Mouse (Mus musculus) liver, embryonic 16.5 days (tissue): ENCODE results near the gene Npepps. TPM values are rescaled to one million over a fixed set of nuclear protein-coding genes. Genes with fewer than 3 reads are reported as not detected.
A peak's percentile ranks its signal among the peaks of the same experiment; 100 is the strongest.
"Not testable (repeated sequence)": the region's sequence is repeated elsewhere in the genome, so short reads cannot be mapped to it uniquely, and the experiment has no call there.

Experiments used
- ATAC-seq: fragments of 200-750 bp; cut with Nextera tagmentation; 2 replicates; pipeline ENCODE4 v1.8.0; 2017; ENCODE audit warnings: low read depth, mild to moderate bottlenecking, moderate number of reproducible peaks, moderate library complexity
- H3K27ac ChIP-seq: fragments of 300-500 bp; sonication (generic); 2 replicates; pipeline ENCODE4 v1.5.1; 2014; ENCODE audit warnings: mild to moderate bottlenecking, low read length
- H3K27me3 ChIP-seq: fragments of 300-500 bp; sonication (generic); 2 replicates; pipeline ENCODE4 v1.6.1; 2014; ENCODE audit warnings: low read depth, low read length, mixed read lengths; ENCODE audit not compliant: control insufficient read depth, insufficient read depth
- H3K36me3 ChIP-seq: fragments of 300-500 bp; sonication (generic); 2 replicates; pipeline ENCODE4 v1.6.1; 2014; ENCODE audit warnings: mild to moderate bottlenecking; ENCODE audit not compliant: control insufficient read depth, insufficient read depth
- H3K4me1 ChIP-seq: fragments of 300-500 bp; sonication (generic); 2 replicates; pipeline ENCODE4 v1.6.1; 2014; ENCODE audit warnings: low read depth, low read length, mixed read lengths; ENCODE audit not compliant: control insufficient read depth
- H3K4me2 ChIP-seq: fragments of 300-500 bp; sonication (generic); 2 replicates; pipeline ENCODE4 v1.6.1; 2014; ENCODE audit warnings: low read depth, low read length, mixed read lengths
- H3K4me3 ChIP-seq: fragments of 300-500 bp; sonication (generic); 2 replicates; pipeline ENCODE4 v1.5.1; 2014; ENCODE audit warnings: low read depth, mild to moderate bottlenecking, low read length
- H3K9ac ChIP-seq: fragments of 300-500 bp; sonication (generic); 2 replicates; pipeline ENCODE4 v1.6.1; 2014; ENCODE audit warnings: low read depth, low read length
- H3K9me3 ChIP-seq: fragments of 300-500 bp; sonication (generic); replicated peaks from 2 replicates; pipeline ENCODE4 v1.6.1; 2016; ENCODE audit warnings: low read length; ENCODE audit not compliant: control insufficient read depth
- WGBS: fragments of 180-500 bp; shearing (Covaris S2); extraction: QIAGEN DNeasy Blood & Tissue Kit; methylation state at CpG from one replicate; pipeline ENCODE4 v1.1.7; 2014; ENCODE audit not compliant: insufficient replicate concordance; 5-methylcytosine and 5-hydroxymethylcytosine counted together
- polyA plus RNA-seq: library from polyadenylated mRNA; unstranded; fragments of >200 nt; fragmentation: Nextera tagmentation; extraction: Ambion mirVana; gene quantifications from 2 replicates; pipeline ENCODE4 v1.2.1, GENCODE M21; 2015

Gene Npepps
- polyA plus RNA-seq, 1 experiment from 2014 or later: 23.4 TPM

- no peak for ATAC-seq
- WGBS: 82% methylated on average over 4 of the region's 4 CpGs
Observed at GRCm38 (mm10) chr11:97272835-97273234, 7.6 kb downstream of the Npepps start.

GRCm38 (mm10) chr11:97270004-97270403 is 10.4 kb downstream of the Npepps start:
- H3K9ac ChIP-seq, H3K4me3 ChIP-seq, H3K4me1 ChIP-seq, ATAC-seq, H3K36me3 ChIP-seq, H3K4me2 ChIP-seq, H3K27ac ChIP-seq, H3K9me3 ChIP-seq, H3K27me3 ChIP-seq: not testable (repeated sequence)
- 56% methylated on average over 2 of the region's 2 CpGs for WGBS

More at GRCm38 (mm10) chr11:97272835-97273234, 7.6 kb downstream of the Npepps start:
- no peak overlapping the region for H3K9ac ChIP-seq
- H3K4me2 ChIP-seq: no peak overlapping the region
- H3K4me3 ChIP-seq: no peak overlapping the region
- no peak overlapping the region for H3K27ac ChIP-seq
- no peaks in the 10 kb centered on the region for H3K36me3 ChIP-seq
- peaks cover 6% of the 10 kb centered on the region for H3K4me1 ChIP-seq
- no peaks in the 10 kb centered on the region for H3K9me3 ChIP-seq
- no peaks in the 10 kb centered on the region for H3K27me3 ChIP-seq

GRCm38 (mm10) chr11:97266544-97266943 is 13.9 kb downstream of the Npepps start:
- H3K9me3 ChIP-seq, ATAC-seq, H3K27me3 ChIP-seq, H3K4me2 ChIP-seq, H3K4me3 ChIP-seq, H3K4me1 ChIP-seq, H3K27ac ChIP-seq, H3K9ac ChIP-seq, H3K36me3 ChIP-seq: not testable (repeated sequence)
- WGBS: 67% methylated on average over 1 of the region's 1 CpGs

- not testable (repeated sequence) for H3K4me2 ChIP-seq, H3K9ac ChIP-seq, H3K27me3 ChIP-seq, ATAC-seq, H3K36me3 ChIP-seq, H3K9me3 ChIP-seq, H3K4me3 ChIP-seq, H3K27ac ChIP-seq
- peaks cover 15% of the 10 kb centered on the region for H3K4me1 ChIP-seq
- 65% methylated on average over 1 of the region's 1 CpGs for WGBS
Observed at GRCm38 (mm10) chr11:97249649-97250048, 30.8 kb downstream of the Npepps start.

GRCm38 (mm10) chr11:97246510-97247159 is 33.8 kb downstream of the Npepps start:
- 0 out of 2 replicates have a peak, but pooled peaks cover 2% of the 10 kb centered on the region for H3K36me3 ChIP-seq
- H3K4me3 ChIP-seq: no peak overlapping the region
- H3K9ac ChIP-seq: no peak overlapping the region
- WGBS: 40% methylated on average over 10 of the region's 10 CpGs
- ATAC-seq: peak; percentile 98
- no peaks in the 10 kb centered on the region for H3K27me3 ChIP-seq
- no peak overlapping the region for H3K4me2 ChIP-seq
- 0 out of 2 replicates have a peak overlapping the region, but pooled peaks have one; percentile 13 for H3K27ac ChIP-seq
- no peaks in the 10 kb centered on the region for H3K9me3 ChIP-seq
- peaks cover 15% of the 10 kb centered on the region for H3K4me1 ChIP-seq

GRCm38 (mm10) chr11:97241321-97241720 is 39.1 kb downstream of the Npepps start:
- 76% methylated on average over 7 of the region's 7 CpGs for WGBS
- H3K27me3 ChIP-seq: no peaks in the 10 kb centered on the region
- ATAC-seq: peak; percentile 30; the same call in 1 of the 2 replicates
- peaks cover 4% of the 10 kb centered on the region; the same call in 1 of the 2 replicates for H3K36me3 ChIP-seq
- H3K9me3 ChIP-seq: no peaks in the 10 kb centered on the region
- H3K4me3 ChIP-seq: no peak overlapping the region
- peaks cover 3% of the 10 kb centered on the region for H3K4me1 ChIP-seq
- no peak overlapping the region for H3K9ac ChIP-seq
- no peak overlapping the region for H3K27ac ChIP-seq
- no peak overlapping the region for H3K4me2 ChIP-seq

GRCm38 (mm10) chr11:97237976-97238375 is 42.5 kb downstream of the Npepps start:
- Histone ChIP-seq H3K27ac (no peak overlapping the region), H3K27me3 (no peaks in the 10 kb centered on the region), H3K4me3 (no peak overlapping the region), H3K36me3 (peaks cover 7% of the 10 kb centered on the region; the same call in 1 of the 2 replicates), H3K9me3 (no peaks in the 10 kb centered on the region), H3K4me1 (no peaks in the 10 kb centered on the region), H3K9ac (no peak overlapping the region), H3K4me2 (no peak overlapping the region)
- 59% methylated on average over 2 of the region's 2 CpGs for WGBS
- no peak for ATAC-seq

GRCm38 (mm10) chr11:97232436-97232835 is 48.0 kb downstream of the Npepps start:
- Histone ChIP-seq H3K4me3 (no peak overlapping the region), H3K9ac (no peak overlapping the region), H3K27me3 (no peaks in the 10 kb centered on the region), H3K4me2 (no peak overlapping the region), H3K36me3 (peaks cover 3% of the 10 kb centered on the region), H3K4me1 (no peaks in the 10 kb centered on the region), H3K27ac (no peak overlapping the region), H3K9me3 (no peaks in the 10 kb centered on the region)
- no peak for ATAC-seq
- 87% methylated on average over 5 of the region's 5 CpGs for WGBS

GRCm38 (mm10) chr11:97229396-97229795 is 51.0 kb downstream of the Npepps start:
- H3K27ac ChIP-seq: no peak overlapping the region
- no peaks in the 10 kb centered on the region for H3K27me3 ChIP-seq
- ATAC-seq: no peak
- no peak overlapping the region for H3K4me3 ChIP-seq
- no peak overlapping the region for H3K4me2 ChIP-seq
- H3K9ac ChIP-seq: no peak overlapping the region
- 65% methylated on average over 2 of the region's 2 CpGs for WGBS
- no peaks in the 10 kb centered on the region for H3K9me3 ChIP-seq
- H3K4me1 ChIP-seq: no peaks in the 10 kb centered on the region
- peaks cover 11% of the 10 kb centered on the region for H3K36me3 ChIP-seq
